Mouse (Mus musculus) MEL (cell line): ENCODE measurements around the gene Nme4. TPM values are rescaled to one million over a fixed set of nuclear protein-coding genes. Genes with fewer than 3 reads are reported as not detected.

ENCODE experiments used
- DNase-seq: peaks from one replicate; pipeline ENCODE4 v3.0.0; 2011; ENCODE audit warnings: low read depth, low spot score
- H3K27ac ChIP-seq: 2 replicates; pipeline ENCODE4 v1.5.1; 2012; ENCODE audit warnings: low read depth, mild to moderate bottlenecking, control low read depth, low read length, moderate library complexity; ENCODE audit not compliant: control insufficient read depth
- H3K27me3 ChIP-seq, 2 experiments: fragments of 150-350 bp in 1 of 2; sonication (generic) in 1 of 2; 2 replicates each; pipeline ENCODE4 v1.6.1; 2012; ENCODE audit warnings: low read length in 2 of 2, mild to moderate bottlenecking in 2 of 2, improper control_type of control experiment in 1 of 2, moderate library complexity in 1 of 2; ENCODE audit not compliant: insufficient read depth in 2 of 2, control insufficient read depth in 1 of 2
- H3K36me3 ChIP-seq, 2 experiments: 2 replicates each; pipeline ENCODE4 v1.6.1; 2012 to 2014; ENCODE audit warnings: low read length in 2 of 2, improper control_type of control experiment in 1 of 2, inconsistent platforms in 1 of 2, mild to moderate bottlenecking in 1 of 2; ENCODE audit not compliant: insufficient read depth in 2 of 2, control insufficient read depth in 1 of 2
- H3K4me1 ChIP-seq, 2 experiments: fragments of 150-350 bp in 1 of 2; sonication (generic) in 1 of 2; 2 replicates each; pipeline ENCODE4 v1.6.1; 2012; ENCODE audit warnings: low read length in 2 of 2, improper control_type of control experiment in 1 of 2, mild to moderate bottlenecking in 1 of 2; ENCODE audit not compliant: insufficient read depth in 2 of 2, control insufficient read depth in 1 of 2
- H3K4me3 ChIP-seq, 2 experiments: fragments of 150-350 bp in 1 of 2; sonication (generic) in 1 of 2; 2 replicates each; pipeline ENCODE4 v1.5.1; 2012; ENCODE audit warnings: low read depth in 2 of 2, low read length in 2 of 2, mild to moderate bottlenecking in 2 of 2, moderate library complexity in 2 of 2, control low read depth in 1 of 2, improper control_type of control experiment in 1 of 2; ENCODE audit not compliant: control insufficient read depth in 1 of 2, insufficient read depth in 1 of 2
- H3K79me2 ChIP-seq: 2 replicates; pipeline ENCODE4 v1.6.1; 2012; ENCODE audit warnings: mild to moderate bottlenecking, low read length, moderate library complexity; ENCODE audit not compliant: control insufficient read depth, poor library complexity, insufficient read depth
- H3K9ac ChIP-seq: 2 replicates; pipeline ENCODE4 v1.6.1; 2012; ENCODE audit warnings: low read depth, mild to moderate bottlenecking, control low read depth, low read length, moderate library complexity; ENCODE audit not compliant: control insufficient read depth, poor library complexity, severe bottlenecking
- H3K9me3 ChIP-seq: fragments of 150-350 bp; sonication (generic); replicated peaks from 2 replicates; pipeline ENCODE4 v1.6.1; 2012; ENCODE audit warnings: mild to moderate bottlenecking, low read length, improper control_type of control experiment, moderate library complexity; ENCODE audit not compliant: insufficient read depth
- CHD1 ChIP-seq: IDR thresholded peaks from 2 replicates; pipeline ENCODE4 v1.6.1; 2012; ENCODE audit warnings: low read depth, mild to moderate bottlenecking, inconsistent platforms, low read length, improper control_type of control experiment
- CTCF ChIP-seq, 3 experiments: IDR thresholded peaks in 2 of 3; conservative IDR thresholded peaks in 1 of 3; 2 replicates each; pipeline ENCODE4 v1.5.1; 2011 to 2012; ENCODE audit warnings: low read length in 3 of 3, low read depth in 2 of 3, mild to moderate bottlenecking in 2 of 3, improper control_type of control experiment in 1 of 3, inconsistent platforms in 1 of 3, mixed read lengths in 1 of 3, moderate library complexity in 1 of 3; ENCODE audit not compliant: control insufficient read depth in 1 of 3, insufficient read depth in 1 of 3, poor library complexity in 1 of 3, severe bottlenecking in 1 of 3
- EP300 ChIP-seq, 2 experiments: IDR thresholded peaks; 2 replicates each; pipeline ENCODE4 v1.6.1; 2011; ENCODE audit warnings: improper control_type of control experiment in 2 of 2, low read length in 2 of 2, low read depth in 1 of 2, mild to moderate bottlenecking in 1 of 2
- GATA1 ChIP-seq: IDR thresholded peaks from 2 replicates; pipeline ENCODE4 v1.6.1; 2011; ENCODE audit warnings: low read depth, low read length, improper control_type of control experiment
- HCFC1 ChIP-seq: IDR thresholded peaks from 2 replicates; pipeline ENCODE4 v1.6.1; 2012; ENCODE audit warnings: low read depth, mild to moderate bottlenecking, inconsistent platforms, low read length, improper control_type of control experiment, moderate library complexity
- MAX ChIP-seq: IDR thresholded peaks from 2 replicates; pipeline ENCODE4 v1.6.1; 2011; ENCODE audit warnings: low read length, improper control_type of control experiment
- MYB ChIP-seq: IDR thresholded peaks from 2 replicates; pipeline ENCODE4 v1.6.1; 2011; ENCODE audit warnings: mild to moderate bottlenecking, low read depth, low read length, improper control_type of control experiment
- NRF1 ChIP-seq: IDR thresholded peaks from 2 replicates; pipeline ENCODE4 v1.6.1; 2014; ENCODE audit warnings: low read depth, mild to moderate bottlenecking, inconsistent platforms, low read length, improper control_type of control experiment, moderate library complexity; ENCODE audit not compliant: poor library complexity, insufficient read depth, severe bottlenecking
- RCOR1 ChIP-seq: IDR thresholded peaks from 2 replicates; pipeline ENCODE4 v1.6.1; 2012; ENCODE audit warnings: low read depth, mild to moderate bottlenecking, inconsistent platforms, low read length, improper control_type of control experiment
- SIN3A ChIP-seq: IDR thresholded peaks from 2 replicates; pipeline ENCODE4 v1.6.1; 2012; ENCODE audit warnings: low read length, improper control_type of control experiment, inconsistent platforms
- TAL1 ChIP-seq: IDR thresholded peaks from 2 replicates; pipeline ENCODE4 v1.6.1; 2012; ENCODE audit warnings: mild to moderate bottlenecking, inconsistent platforms, low read length, moderate library complexity, mixed read lengths
- TBP ChIP-seq: IDR thresholded peaks from 2 replicates; pipeline ENCODE4 v1.8.0; 2011; ENCODE audit warnings: low read depth, low read length, improper control_type of control experiment
- UBTF ChIP-seq: IDR thresholded peaks from 2 replicates; pipeline ENCODE4 v1.6.1; 2012; ENCODE audit warnings: low read depth, mild to moderate bottlenecking, inconsistent platforms, low read length, improper control_type of control experiment, moderate library complexity, borderline replicate concordance; ENCODE audit not compliant: insufficient read depth
- polyA plus RNA-seq, 2 experiments: library from polyadenylated mRNA; stranded (reverse) in 1 of 2; unstranded in 1 of 2; fragments of >175 nt in 1 of 2; fragments of >200 nt in 1 of 2; gene quantifications; 2 replicates each; pipeline versions ENCODE4 v1.2.1 to v1.2.4; 2012; ENCODE audit warnings: low replicate concordance in 2 of 2, low read depth in 1 of 2; ENCODE audit not compliant: insufficient read length in 2 of 2, insufficient read depth in 1 of 2, missing spikeins in 1 of 2
- total RNA-seq: library from RNA; depleted of rRNA; stranded (reverse); fragments of 300-350 nt; gene quantifications from 2 replicates; pipeline ENCODE4 v1.2.3, GENCODE M21; 2012

The Nme4 gene
- total and polyA plus RNA-seq, 3 experiments: 115 to 430 (median 125) TPM

DNA sequence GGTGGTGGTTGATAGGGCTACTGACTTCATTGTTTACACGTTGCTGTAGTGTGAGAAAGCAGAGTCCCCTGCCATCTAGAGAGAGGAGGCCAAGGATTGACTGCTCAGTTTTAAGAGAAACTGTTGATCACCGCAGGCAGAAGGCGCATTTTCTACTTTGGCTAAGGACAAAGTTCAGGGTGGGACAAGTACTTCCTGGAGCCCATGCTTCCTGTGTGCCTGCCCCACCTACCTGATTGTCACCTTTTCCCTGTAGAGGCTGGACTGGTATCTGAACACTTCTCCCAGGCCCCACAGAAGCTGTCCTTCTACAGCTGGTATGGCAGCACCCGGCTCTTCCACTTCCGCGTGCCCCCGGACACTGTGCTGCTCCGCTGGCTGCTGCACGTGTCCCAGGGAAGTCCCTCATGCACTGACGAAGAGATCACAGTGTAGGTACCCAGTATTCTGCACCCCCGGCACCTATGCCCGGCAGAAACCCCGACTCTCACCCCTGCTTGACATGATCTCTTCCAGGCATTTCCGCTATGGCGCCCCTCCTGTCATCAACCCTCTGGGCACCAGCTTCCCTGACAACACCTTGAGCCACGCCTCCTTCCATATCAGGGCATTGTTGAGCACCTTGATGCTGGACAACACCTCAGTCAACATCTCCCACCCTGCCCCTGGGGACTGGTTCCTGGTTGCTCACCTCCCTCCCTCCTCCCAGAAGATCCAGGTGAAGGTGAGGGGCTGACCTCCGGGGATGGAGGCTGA is 21.3 kb upstream of the Nme4 start:
- Histone ChIP-seq H3K27ac (no peak overlapping the region), H3K9ac (no peak overlapping the region), H3K4me3 (no peak overlapping the region), H3K9me3 (no peaks in the 10 kb centered on the region), H3K79me2 (no peaks in the 10 kb centered on the region; the same call in 1 of the 2 replicates), H3K36me3 (peaks cover 0 to 2% of the 10 kb centered on the region in 2 experiments; a peak in 2 of 4 replicates), H3K27me3 (no peaks in the 10 kb centered on the region), H3K4me1 (peaks cover 5 to 37% of the 10 kb centered on the region in 2 experiments; a peak in 3 of 4 replicates)
- no peak for DNase-seq
- TF ChIP-seq SIN3A (no peak), GATA1 (no peak), TAL1 (no peak), MYB (no peak), RCOR1 (no peak), NRF1 (no peak), TBP (no peak), CHD1 (no peak)

DNA sequence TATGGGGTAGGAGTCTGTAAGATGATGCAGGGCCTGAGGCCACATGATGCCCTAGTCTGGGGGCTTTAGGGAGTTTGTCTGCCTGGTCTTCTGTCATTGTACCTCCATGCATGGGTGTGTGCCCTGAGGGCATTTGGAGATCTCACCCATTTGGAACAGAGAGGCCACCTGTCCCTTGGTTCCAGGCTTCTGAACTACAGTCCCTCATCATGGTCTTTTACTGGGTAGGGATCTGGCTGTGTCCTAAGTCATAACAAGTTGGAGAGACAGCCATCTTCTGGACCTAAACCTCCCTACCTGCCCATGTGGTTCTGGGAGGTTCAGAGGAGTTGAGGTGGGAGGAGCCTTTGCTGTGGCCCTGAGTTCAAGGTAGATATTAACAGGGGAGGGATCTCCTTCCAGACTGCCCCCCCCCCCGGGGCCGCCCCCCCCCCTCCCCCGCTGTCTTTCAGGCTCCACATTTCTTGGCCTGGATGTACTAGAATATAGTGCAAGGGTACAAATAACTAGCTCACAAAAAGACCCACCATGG is 20.6 kb upstream of the Nme4 start:
- Histone ChIP-seq H3K9me3 (no peaks in the 10 kb centered on the region), H3K27me3 (no peaks in the 10 kb centered on the region), H3K4me3 (no peak overlapping the region), H3K27ac (no peak overlapping the region), H3K36me3 (peaks cover 0 to 2% of the 10 kb centered on the region in 2 experiments; a peak in 2 of 4 replicates), H3K9ac (no peak overlapping the region), H3K79me2 (no peaks in the 10 kb centered on the region; the same call in 1 of the 2 replicates), H3K4me1 (peaks cover 5 to 37% of the 10 kb centered on the region in 2 experiments; a peak in 3 of 4 replicates)
- DNase-seq: no peak
- TF ChIP-seq UBTF (no peak), EP300 (IDR thresholded peaks at IDR 0.05; ENCODE audit: low read depth in 1 of 2, low read length in 2 of 2) (no peak), HCFC1 (no peak), CTCF (IDR thresholded peaks at IDR 0.05 in 2 of 3, conservative IDR thresholded peaks at IDR 0.05 in 1 of 3; ENCODE audit: control insufficient read depth in 1 of 3, insufficient read depth in 1 of 3, low read depth in 2 of 3, low read length in 3 of 3, poor library complexity in 1 of 3, severe bottlenecking in 1 of 3) (no peak), GATA1 (no peak), MAX (no peak)
